Mouse (Mus musculus) thymus, postnatal 36 days (tissue): ENCODE measurements around the gene C1qc.

Experiments
- DNase-seq, 2 experiments: peaks; one replicate each; pipeline ENCODE4 v3.0.0; 2022; ENCODE audit warnings: mixed read lengths in 2 of 2

C1qc gene

DNA sequence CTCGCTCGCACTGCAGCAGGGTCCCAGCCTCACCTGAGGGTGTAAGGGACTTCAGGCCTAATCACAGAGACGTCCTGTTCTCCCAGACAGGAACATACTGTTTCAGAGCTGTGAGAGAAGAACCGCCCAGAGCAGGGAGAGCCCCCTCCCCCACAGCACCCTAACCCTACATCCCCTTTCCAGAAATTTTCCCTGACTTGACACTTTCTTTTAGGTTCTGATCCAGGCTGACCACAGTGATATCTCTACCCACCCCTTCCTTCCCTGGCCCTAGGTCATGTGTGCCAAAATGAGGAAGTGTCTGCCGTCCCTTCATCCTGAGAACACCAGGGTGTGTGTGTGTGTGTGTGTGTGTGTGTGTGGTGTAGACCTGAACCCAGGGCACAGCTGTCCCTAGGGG, at the start of gene C1qc:
TSS of gene C1qc (minus strand) at position 255 of the 400 bp plus-strand sequence.
- DNase-seq: no peak

DNA sequence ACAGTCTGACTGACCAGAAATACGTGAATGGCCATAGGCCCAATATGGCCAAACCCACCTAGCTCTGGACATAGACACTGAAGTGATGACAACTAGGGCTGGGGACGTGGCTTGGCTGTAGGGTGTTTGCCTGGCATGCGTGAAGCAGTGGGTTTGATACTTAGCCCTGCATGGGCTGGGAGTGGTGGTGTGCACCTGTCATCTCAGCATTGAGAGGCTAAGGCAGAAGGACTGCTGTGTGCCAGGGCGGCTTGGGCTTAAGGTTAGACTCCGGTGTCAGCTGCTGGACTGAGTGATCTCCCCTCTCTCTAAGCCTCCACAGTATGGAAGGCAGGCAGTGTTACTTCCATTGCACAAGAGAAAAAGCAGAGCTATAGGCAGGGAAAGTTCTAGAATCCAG, 45.1 kb upstream of the C1qc start:
- no peak for DNase-seq

DNA sequence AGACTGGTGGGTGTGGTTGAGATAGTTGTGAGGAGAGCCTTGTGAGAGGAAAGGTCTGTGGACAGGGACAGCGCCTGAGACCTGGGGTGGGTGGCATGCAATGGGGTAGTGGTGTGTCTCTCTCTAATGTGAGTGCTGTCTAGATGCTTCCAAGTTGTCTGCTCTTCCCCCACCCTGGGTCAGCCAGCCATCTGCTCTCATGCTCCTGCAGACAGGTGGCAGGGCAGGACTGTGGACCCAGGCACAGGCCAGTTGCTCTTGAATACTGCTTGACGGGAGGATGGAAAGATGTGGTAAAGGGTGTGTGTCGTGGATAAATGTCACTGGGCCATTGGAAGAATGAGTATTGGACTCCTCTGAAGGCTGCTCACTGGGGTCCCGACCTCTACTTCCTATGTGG, 44.5 kb upstream of the C1qc start:
- DNase-seq: no peak

DNA sequence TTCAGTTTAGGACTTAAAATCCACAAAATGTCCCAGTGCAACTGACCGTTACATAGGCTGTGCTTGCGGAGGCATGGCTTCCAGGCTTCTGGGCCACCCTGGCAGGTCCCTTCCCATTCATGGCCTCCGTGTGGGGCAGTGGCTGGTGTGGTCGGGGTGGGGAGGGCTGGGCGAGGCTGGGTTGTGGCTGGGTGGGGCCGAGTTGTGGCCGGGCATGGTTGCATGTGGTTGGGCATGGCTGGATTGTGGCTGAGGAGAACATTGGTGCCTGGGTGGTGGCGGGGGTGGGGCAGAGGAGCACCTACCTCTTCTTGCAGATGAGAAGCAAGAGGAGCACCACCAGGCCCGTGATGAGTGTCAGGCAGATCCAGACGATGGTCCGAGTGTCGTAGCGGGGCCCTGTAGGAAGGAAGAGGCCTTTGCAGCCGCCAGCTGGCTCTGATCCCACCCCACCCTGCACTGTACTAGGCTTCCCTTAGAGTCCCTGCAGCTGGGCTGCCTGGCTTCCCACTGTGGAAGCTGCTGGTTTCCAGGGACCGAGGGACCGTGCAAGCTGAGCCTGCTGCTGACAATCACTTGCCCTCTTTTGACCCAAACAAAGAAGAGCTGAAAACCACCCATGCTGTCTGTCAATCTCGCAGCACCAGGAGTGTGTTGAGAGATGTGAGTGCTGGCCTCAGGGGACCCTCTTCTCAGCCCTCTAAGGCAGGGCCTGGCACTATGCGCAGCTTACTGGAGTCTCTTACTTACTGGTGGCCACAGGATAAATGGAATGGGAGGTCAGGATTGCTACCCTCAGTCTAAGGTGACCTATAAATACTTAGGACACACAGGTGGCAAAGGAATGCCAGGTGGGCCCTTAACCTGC, 42.1 kb upstream of the C1qc start:
- DNase-seq: no peak

DNA sequence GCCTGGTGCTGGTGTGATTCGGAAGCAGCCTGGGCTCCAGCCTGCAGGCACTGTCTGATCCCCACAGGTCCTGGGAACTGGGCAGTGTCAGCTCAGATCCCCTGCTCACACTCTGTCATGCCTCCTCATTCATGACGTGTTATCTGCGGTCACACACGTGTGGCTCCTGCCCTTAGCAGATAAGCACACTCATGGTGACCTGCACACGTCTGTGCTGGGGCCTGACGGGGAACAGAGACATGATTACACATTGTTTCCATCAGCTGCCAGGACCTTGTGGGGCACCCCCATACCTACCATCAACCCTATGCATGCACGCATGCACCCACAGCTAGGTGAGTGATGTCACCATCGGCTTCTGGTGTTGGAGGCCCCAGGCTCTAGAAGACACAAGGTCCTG, 37.6 kb upstream of the C1qc start:
- DNase-seq: no peak

DNA sequence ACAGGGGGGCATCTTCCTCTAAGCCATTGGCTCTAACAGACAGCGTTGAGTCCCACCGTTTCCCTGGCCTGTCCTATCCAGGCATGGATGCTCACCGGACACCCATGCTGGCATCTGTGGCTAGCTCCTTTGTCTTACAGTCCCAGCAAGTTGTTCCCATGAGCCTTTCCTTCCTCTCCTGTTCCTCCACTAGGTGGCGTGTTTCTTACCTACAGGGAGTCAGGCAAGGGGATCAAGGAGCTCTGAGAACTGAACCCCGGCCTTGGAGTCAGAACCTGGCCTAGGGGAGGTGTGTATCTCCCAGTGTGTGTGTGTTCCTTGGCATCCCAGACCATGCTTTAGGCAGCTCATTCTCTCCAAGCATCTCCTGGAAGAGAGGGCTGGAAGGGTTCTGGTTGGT, 36.1 kb upstream of the C1qc start:
- no peak for DNase-seq

DNA sequence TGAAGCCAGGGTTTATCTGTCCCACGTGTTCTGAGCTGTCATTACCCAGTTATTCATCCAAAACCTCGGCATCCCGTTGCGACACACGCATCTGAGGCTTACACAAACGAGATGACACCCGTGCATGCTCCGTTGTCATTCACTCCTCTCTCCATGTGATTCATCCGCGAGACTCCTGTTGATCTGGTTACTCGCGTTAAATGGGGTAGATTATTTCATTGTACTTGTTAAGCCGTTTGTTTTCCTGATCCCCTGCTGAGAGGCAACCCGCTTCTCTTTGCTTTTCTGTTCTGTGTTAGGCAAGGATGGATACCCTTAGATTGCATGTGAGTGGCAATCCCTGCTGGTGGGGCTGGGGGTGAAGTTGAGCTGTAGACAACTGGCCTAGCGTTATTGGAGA, 32.9 kb upstream of the C1qc start:
- no peak for DNase-seq

DNA sequence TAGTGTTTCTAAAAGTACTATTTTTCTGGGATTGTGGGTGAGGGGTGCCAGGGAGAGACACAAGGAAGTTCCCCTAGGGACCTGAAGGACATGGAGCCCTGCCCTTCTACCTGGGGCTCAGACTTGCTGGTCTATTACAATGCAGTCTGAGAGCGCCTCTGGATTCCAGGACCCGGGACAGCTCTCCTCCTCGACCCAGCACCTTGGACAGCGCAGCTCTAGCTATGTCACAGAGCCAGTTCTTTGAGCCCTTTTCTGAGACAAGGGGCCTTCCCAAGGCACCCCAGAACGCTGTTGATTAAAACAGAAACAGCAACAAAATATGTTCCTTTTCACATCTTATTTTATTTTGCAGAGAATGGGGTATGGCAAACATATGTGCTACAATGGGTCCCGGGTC, 31.7 kb upstream of the C1qc start:
- DNase-seq: peak; percentile 31 to 44

DNA sequence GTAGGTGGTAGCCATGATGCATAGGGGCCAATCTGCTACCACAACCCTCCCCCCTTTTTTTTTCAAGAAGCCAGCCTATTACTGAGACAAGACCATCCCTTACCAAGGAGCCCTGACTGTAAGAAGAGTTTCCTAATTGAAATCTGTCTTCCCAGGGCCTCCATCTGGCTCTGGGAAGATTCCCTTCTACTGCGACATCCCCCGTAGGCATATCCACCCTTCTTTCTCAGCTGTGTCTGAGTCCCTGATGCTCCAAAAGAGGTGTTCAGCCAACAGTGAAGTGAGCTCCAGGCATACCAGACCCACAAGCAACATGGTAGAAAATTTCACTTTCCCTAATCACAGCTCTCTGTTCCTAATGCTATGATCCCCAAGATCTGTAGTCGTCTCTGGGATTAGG, 26.7 kb upstream of the C1qc start:
- DNase-seq: no peak

DNA sequence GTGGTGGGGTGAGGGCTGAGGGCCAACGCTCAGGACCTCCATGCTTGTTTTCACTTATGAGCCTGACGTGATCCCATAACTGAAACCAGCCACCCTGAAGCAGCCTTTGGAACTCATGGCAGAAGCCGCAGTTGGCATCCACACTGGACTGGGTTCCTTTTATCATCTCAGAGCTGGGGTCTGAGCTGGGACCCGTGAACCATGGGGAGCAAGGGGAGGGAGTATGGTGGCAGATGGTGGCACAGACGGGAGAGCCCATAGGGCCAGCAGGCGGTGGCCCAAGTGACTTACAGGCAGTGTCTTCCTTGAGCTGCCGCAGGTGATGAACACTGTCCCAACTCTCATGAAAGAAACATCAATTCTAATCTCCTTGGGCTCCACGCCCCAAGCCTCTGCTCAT, 26.0 kb upstream of the C1qc start:
- DNase-seq: no peak

DNA sequence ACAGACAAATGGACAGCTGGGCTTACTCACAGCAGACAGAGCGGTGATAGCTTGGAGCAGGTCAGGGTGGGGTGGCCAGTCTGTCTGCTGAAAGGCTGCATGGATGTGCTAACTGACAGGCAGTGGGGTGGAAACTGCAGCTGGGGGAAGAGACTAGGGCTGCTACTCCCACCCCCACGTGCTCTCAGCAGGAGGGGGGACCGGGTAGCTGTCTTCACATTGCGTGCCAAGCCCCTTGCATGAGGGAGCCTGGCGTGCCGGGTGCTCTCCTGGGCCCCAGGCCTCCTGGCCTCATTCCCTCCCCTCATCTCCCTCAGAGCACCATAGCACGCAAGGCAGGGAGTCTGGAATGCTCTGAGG, 24.3 kb upstream of the C1qc start:
- DNase-seq: no peak

DNA sequence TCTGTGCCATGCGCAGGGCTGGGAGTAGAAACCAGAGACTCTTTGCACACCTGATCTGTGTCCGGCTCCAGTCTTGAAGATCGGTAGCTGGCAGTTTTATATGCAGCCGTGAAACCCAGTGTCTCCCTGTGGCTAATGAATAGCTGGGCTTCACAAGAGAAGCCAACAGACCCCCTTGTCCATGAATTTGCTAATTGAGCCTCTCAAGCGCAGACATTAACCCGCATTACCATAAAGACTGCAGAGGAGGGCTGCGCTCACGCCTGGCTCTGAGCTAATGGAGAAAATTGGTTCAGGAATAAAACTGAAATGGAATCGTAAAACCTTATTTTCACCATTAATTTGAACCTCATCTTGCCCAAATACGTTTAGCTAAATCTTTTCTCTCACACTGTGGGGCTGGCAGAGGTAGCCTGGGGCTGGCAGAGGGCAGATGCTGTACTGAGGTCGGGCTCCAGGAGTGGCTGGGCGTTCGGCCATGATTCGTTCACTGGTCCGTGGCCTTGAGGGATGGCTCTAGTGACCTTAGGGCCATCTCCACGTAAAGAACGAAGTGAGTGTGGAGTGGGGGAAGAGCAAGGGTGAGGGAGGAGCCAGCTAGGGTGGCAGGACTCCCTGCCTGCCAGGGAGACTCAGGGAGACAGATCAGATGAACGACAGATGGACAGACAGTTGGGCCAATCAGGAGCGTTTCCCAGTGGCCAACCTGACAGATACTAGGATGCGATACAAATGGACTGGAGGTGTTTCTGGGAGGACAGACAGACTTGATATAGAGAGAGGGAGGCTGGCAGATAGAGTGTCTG, 23.7 kb upstream of the C1qc start:
- DNase-seq: no peak

DNA sequence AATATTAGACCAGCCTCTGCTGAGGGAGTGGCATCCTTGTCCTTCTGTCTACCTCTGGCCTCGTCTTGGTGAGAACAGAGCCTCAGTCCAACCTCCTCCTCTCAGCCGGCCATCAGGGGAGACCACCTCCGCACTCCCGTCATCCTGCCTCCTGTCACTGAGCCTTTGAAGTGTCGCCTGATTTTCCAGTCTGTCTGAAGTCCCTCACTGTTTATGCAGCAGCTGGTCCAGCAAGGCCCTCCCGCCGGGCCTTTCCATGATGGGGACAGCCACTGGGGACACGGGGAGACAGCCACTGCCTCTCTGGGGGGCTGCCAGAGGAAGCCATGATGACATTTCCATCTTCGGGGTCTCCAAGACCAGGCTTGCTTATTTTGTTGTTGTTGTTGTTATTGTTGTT, 20.0 kb upstream of the C1qc start:
- no peak for DNase-seq

DNA sequence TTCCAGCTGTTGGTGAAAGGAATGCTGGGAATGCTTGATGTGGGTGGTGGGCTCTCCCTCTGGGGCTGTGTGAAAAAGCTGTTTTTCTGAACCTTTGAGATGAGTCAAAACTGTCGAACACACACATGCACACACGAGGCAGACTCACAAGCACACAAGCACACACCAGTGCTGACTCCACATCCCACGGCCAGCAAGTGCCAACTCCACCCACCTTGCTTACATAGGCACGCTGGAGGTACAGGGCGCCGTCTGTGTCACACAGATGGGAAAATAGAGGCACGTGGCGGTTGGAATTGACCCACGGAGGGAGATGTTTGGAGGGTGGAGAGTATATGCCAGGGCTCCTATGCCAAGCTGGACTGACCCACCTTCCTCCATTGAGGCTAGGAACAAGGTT, 18.9 kb upstream of the C1qc start:
- no peak for DNase-seq

DNA sequence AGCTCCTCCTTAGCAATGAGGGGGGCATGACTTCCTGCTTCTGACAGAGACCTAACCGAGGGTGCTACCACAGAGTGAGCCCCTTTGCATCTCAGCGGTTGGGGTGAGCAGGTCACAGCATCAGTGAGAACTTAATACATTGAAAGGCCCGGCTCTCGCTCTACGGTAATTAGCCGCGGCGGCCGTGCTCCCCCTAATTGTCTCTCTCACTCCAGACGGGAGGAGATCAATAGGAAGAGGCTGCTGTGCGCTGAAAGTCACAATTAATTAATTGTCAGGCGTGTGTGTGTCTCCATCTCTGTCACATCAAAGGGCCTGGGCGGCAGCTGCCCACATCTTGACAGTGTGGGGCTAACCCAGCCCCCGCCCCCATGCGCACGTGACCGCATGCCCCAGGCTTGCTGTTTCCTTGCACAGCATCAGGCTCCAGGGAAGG, 18.4 kb upstream of the C1qc start:
- no peak for DNase-seq

DNA sequence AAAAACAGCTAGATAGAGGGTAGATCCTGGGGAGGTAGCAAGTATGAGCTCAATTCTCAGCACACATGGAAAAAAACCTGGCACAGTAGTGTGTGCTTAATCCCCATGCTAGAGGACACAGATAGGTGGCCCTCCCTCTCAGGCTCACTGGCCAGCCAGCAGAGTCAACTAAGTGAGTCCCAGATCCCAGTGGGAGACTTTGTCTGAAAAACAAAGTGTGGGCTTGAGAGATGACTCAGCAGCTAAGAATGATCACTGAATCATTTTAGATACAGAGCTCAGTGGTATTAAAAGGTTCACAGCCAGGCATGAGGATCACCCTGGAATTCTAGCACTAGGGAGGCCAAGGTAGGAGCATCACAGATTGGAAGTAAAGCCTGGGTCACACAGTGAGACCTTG, 14.9 kb upstream of the C1qc start:
- no peak for DNase-seq

DNA sequence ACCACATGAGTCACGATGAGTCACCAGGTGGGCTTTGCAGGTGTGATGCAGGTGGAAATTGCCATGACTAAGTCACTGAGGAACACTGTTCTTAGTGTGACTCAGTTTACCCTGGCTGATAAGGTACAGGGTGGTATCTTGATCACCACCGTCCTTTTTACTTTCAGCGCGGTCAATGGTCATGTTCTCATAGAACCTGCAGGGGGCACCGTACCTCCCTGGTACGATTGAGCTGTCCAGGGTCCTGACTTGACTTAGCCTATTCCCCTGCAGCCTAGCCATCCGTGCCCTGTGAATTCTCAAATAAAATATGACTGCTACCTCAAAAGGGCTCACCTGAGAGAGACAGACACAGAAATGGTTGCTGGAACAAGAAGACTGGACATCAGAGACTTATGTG, 14.2 kb upstream of the C1qc start:
- peak in 1 of 2 experiments; percentile 30 for DNase-seq

DNA sequence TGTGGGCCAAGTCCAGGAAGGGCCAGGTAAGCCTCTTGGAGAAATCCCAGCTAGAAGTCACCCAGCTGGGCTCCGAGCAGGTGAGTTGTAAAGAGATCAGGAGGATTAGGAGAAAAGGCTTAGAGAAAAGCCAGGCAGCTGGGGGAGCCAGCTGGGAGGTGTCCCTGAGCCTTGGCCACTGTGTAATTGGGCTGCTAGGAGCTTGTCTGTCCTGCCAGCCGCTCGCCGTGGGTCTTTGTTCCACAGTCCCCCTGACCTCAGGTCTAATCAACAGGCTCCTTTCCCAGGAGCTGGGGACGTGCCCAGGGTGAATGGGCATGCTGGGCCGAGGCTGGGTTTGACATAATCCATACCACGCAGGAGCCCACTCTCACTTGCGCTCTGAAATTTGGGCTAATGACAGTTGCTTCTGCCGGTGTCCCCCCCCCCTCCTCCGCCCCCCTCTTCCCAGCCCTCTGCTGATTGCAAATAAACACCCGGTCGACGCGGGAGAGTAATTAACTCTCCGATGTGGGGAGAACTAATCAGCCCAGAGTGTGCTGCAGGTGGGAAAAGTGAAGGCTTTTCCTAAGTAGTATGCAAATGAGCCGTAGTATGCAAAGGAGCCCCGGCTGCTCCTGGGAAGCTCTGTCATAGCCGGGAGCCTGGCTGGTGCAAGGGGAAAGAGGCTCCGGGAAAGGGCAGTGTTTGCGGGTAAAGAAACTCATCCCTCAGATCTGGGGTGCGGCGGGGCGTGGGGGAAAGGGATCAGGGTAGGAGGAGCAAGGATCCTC, 12.1 kb upstream of the C1qc start:
- no peak for DNase-seq

DNA sequence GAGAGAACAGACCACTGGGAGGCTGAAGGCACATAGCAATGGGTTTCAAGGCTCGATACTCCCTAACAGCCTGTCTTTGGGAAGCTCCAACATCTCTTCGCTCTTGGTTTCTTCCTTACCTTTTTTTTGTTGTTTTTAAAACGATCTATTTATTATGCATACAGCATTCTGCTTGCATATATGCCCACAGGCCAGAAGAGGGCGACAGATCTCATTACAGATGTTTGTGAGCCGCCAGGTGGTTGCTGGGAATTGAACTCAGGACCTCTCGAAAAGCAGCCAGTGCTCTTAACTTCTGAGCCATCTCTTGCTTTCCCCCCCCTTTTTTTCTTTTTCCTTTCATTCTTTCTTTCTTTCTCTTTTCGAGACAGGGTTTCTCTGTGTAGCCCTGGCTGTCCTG, 6.3 kb upstream of the C1qc start:
- DNase-seq: no peak

DNA sequence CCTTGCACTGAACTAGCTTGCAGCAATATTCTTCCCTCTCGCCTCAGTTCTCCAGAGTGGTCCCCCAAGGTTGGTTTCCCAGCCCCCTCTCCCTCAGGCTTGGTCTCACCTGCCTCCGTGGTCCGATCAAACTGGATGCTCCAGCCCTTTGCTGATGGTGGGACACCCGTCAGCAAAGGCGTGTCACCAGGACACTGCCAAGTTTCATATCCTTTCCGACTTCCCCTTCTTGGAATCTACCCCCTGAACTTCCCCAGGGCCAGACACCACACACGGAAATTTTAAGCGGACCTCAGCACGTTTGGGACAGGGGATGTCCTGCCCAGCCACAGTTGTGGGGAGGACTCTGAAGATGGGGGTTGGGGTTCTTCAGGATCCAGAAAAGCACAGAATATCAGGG, 5.8 kb upstream of the C1qc start, which contains the start of gene C1qa:
TSS of gene C1qa (minus strand) at position 167 of the 400 bp plus-strand sequence.
- DNase-seq: no peak

DNA sequence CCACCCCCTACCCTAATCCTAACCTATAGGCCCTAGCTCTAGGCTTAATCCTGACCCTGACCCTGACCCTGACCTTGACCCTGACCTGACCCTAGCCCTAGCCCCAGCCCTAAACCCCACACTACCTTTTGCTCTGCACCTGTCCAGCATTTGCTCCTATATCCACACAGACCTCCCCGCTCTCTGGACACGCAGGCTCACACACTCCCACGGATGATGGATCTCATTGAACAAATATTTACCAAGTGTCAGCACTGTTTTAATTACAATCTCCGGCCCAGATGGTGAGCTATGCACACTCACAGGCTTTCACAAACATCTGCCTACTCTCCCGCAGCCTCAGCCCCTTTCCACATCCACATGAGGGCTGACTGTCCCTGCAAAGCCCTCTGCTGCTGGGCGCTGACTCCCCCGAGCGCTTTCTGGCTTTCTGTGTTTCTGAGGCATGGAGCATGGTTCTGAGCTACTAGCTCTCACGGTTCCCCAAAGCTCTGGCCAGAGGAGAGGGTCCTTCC, 5.3 kb upstream of the C1qc start:
- no peak for DNase-seq

DNA sequence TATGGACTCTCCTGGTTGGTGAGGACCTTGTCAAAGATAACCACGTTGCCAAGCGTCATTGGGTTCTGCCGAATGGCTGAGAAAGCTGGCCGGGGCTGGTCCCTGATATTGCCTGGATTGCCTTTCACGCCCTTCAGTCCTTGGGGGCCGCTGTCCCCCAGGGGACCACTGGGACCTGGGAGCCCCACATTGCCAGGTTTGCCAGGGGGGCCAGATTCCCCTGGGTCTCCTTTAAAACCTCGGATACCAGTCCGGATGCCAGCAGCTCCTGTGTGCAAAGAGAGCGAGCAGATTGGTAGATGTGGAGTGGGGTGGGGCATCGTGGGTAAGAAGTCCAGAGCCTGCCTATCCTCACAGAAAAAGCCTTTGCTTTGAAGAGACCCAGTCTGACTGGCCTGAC, 3.6 kb upstream of the C1qc start:
- DNase-seq: no peak

DNA sequence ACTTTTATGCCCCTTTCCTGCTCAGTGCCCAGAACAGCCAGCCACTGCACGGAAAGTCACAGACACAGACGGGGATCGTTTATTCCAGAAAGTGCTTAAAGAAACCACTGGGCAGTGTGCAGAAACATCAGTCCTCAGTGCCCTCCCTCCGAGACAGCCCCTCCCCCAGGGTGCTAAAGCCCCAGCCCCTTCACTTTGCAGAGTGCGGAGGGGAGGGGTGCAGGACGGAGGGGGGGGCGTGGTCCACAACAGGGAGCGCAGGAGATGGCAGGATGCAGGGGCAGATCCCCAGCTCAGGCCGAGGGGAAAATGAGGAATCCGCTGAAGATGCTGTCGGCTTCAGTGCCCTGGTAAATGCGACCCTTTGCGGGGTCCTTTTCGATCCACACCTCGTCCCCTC, 3.0 kb upstream of the C1qc start:
- no peak for DNase-seq
